In the genomic region with DNA sequence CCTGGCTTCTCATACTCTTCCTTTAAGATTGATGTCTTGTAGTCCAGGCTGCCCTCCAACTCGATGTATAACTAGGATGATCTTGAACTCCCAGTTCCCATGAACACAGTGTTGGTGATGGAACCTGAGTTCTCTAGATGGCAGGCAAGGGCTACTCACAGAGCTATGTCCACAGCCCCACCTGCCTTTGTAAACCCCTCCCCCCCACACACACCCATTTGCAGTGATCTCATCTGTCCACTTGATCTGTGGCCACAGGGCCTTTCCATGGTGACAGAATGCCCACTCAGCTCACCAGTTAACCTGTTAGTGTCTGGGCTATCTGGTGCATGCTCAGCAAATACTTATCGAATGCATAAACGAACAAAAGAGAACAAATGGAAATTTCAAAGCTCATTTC, we compare ENCODE assay signal across 23 mouse cellular contexts.
A peak's percentile ranks its signal among the peaks of the same experiment; 100 is the strongest.
DNase-seq lines count a peak whose midpoint lies in the region; ATAC-seq and TF ChIP-seq lines count a peak whose summit lies in the region.
"Had no signal": no experiment of that assay in that cellular context is flagged by ENCODE, and none has a peak within 500 bp of the region (broad histone marks: within the 10 kb centered on the region; RNA-seq: fewer than 3 reads in every experiment).

No protein-coding gene starts in this region.

- DNase-seq in intestine, embryonic 14.5 days (ENCODE audit: low spot score): peak; percentile 50
- no peak for DNase-seq in lung, postnatal 0 days (ENCODE audit: low spot score)
- DNase-seq in lung, postnatal 14 days: no peak
- DNase-seq in layer of hippocampus, postnatal 10 days (ENCODE audit: low spot score in 2 of 2): no peak
- DNase-seq: adrenal gland, adult 8-10 months; cerebellum, adult 8-10 months; gastrocnemius, postnatal 36 days; heart, postnatal 36 days; kidney, postnatal 36 days; liver, embryonic 13.5 days; lung, adult 2 months; lung, postnatal 36 days; right cerebral cortex, postnatal 14 days; thymus, postnatal 25 days had no signal

- ATAC-seq in intestine, embryonic 14.5 days (replicated peaks; ENCODE audit: low FRiP score, low TSS enrichment, low read depth): no peak
- no peak for ATAC-seq in intestine, embryonic 15.5 days
- ATAC-seq in lung, postnatal 0 days: peak; percentile 41; the same call in 1 of the 2 replicates
- ATAC-seq in stomach, embryonic 14.5 days (ENCODE audit: insufficient number of reproducible peaks, insufficient read depth, low FRiP score, low read depth): 0 out of 2 replicates have a peak, but pooled peaks have one; percentile 38
- no peak for ATAC-seq in forebrain, embryonic 12.5 days (ENCODE audit: low FRiP score)
- ATAC-seq: intestine, embryonic 16.5 days; midbrain, embryonic 15.5 days had no signal

- H3K4me2 ChIP-seq in intestine, embryonic 14.5 days (ENCODE audit: low read length): no peak overlapping the region
- H3K4me2 ChIP-seq in intestine, embryonic 15.5 days (replicated peaks): no peak overlapping the region
- H3K4me2 ChIP-seq in lung, postnatal 0 days (replicated peaks; ENCODE audit: low read depth, low read length): no peak overlapping the region
- no peak overlapping the region for H3K4me2 ChIP-seq in stomach, embryonic 14.5 days (replicated peaks; ENCODE audit: low read depth, low read length)
- H3K4me2 ChIP-seq in forebrain, embryonic 12.5 days: no peak overlapping the region
- H3K4me2 ChIP-seq: hindbrain, embryonic 14.5 days; liver, embryonic 13.5 days; midbrain, embryonic 15.5 days had no signal

- WGBS in intestine, embryonic 14.5 days: 54% methylated on average over 3 of the region's 3 CpGs
- 58% methylated on average over 3 of the region's 3 CpGs for WGBS in intestine, embryonic 15.5 days
- 47% methylated on average over 3 of the region's 3 CpGs for WGBS in lung, postnatal 0 days
- 57% methylated on average over 3 of the region's 3 CpGs for WGBS in stomach, embryonic 14.5 days
- WGBS in forebrain, embryonic 12.5 days: 84% methylated on average over 3 of the region's 3 CpGs

- no peak overlapping the region for H3K4me3 ChIP-seq in intestine, embryonic 14.5 days (ENCODE audit: low read depth, low read length)
- no peak overlapping the region for H3K4me3 ChIP-seq in intestine, embryonic 15.5 days (replicated peaks)
- H3K4me3 ChIP-seq in lung, postnatal 0 days (ENCODE audit: low read depth, low read length): no peak overlapping the region
- no peak overlapping the region for H3K4me3 ChIP-seq in stomach, embryonic 14.5 days (ENCODE audit: low read depth, low read length)
- H3K4me3 ChIP-seq in forebrain, embryonic 12.5 days (replicated peaks): no peak overlapping the region
- H3K4me3 ChIP-seq: embryonic facial prominence, embryonic 10.5 days; liver, embryonic 13.5 days; megakaryocyte, embryonic 14.5 days; midbrain, embryonic 15.5 days; myocyte had no signal

- no peaks in the 10 kb centered on the region for H3K27me3 ChIP-seq in intestine, embryonic 14.5 days (replicated peaks; ENCODE audit: control insufficient read depth, insufficient read depth, low read length)
- no peaks in the 10 kb centered on the region for H3K27me3 ChIP-seq in intestine, embryonic 15.5 days (replicated peaks)
- H3K27me3 ChIP-seq in lung, postnatal 0 days (replicated peaks; ENCODE audit: insufficient read depth, low read length): no peaks in the 10 kb centered on the region
- no peaks in the 10 kb centered on the region for H3K27me3 ChIP-seq in stomach, embryonic 14.5 days (ENCODE audit: control insufficient read depth, insufficient read depth, low read length)
- no peaks in the 10 kb centered on the region for H3K27me3 ChIP-seq in forebrain, embryonic 12.5 days
- H3K27me3 ChIP-seq: liver, embryonic 13.5 days; megakaryocyte, embryonic 14.5 days; midbrain, embryonic 15.5 days had no signal

- peaks cover 6% of the 10 kb centered on the region for H3K4me1 ChIP-seq in intestine, embryonic 14.5 days (replicated peaks; ENCODE audit: control insufficient read depth, insufficient read depth, low read length)
- no peaks in the 10 kb centered on the region for H3K4me1 ChIP-seq in intestine, embryonic 15.5 days (replicated peaks)
- no peaks in the 10 kb centered on the region for H3K4me1 ChIP-seq in lung, postnatal 0 days (ENCODE audit: insufficient read depth, low read depth, low read length)
- H3K4me1 ChIP-seq in stomach, embryonic 14.5 days (ENCODE audit: control insufficient read depth, insufficient read depth, low read length): no peaks in the 10 kb centered on the region
- no peaks in the 10 kb centered on the region for H3K4me1 ChIP-seq in forebrain, embryonic 12.5 days
- H3K4me1 ChIP-seq: liver, embryonic 13.5 days; megakaryocyte, embryonic 14.5 days; midbrain, embryonic 15.5 days had no signal

- no peaks in the 10 kb centered on the region for H3K9me3 ChIP-seq in intestine, embryonic 14.5 days (ENCODE audit: control insufficient read depth, low read length)
- no peaks in the 10 kb centered on the region for H3K9me3 ChIP-seq in intestine, embryonic 15.5 days
- no peaks in the 10 kb centered on the region for H3K9me3 ChIP-seq in lung, postnatal 0 days (ENCODE audit: low read length)
- no peaks in the 10 kb centered on the region for H3K9me3 ChIP-seq in stomach, embryonic 14.5 days (ENCODE audit: control insufficient read depth, low read depth, low read length)
- no peaks in the 10 kb centered on the region for H3K9me3 ChIP-seq in forebrain, embryonic 12.5 days
- H3K9me3 ChIP-seq: embryonic facial prominence, embryonic 10.5 days; liver, embryonic 13.5 days; megakaryocyte, embryonic 14.5 days; midbrain, embryonic 15.5 days had no signal

- TF ChIP-seq EP300 in lung, postnatal 0 days (IDR thresholded peaks at IDR 0.05): no peak

- H3K27ac ChIP-seq in intestine, embryonic 14.5 days (ENCODE audit: low read depth): no peak overlapping the region
- H3K27ac ChIP-seq in intestine, embryonic 15.5 days: no peak overlapping the region
- no peak overlapping the region for H3K27ac ChIP-seq in lung, postnatal 0 days (ENCODE audit: low read length)
- H3K27ac ChIP-seq in stomach, embryonic 14.5 days (ENCODE audit: low read length): no peak overlapping the region
- no peak overlapping the region for H3K27ac ChIP-seq in forebrain, embryonic 12.5 days
- H3K27ac ChIP-seq: embryonic facial prominence, embryonic 10.5 days; hindbrain, embryonic 14.5 days; liver, embryonic 13.5 days; midbrain, embryonic 15.5 days had no signal

- TF ChIP-seq CTCF in lung, postnatal 0 days (IDR thresholded peaks at IDR 0.05): no peak

- H3K9ac ChIP-seq in intestine, embryonic 14.5 days (ENCODE audit: low read length): no peak overlapping the region
- no peak overlapping the region for H3K9ac ChIP-seq in intestine, embryonic 15.5 days
- H3K9ac ChIP-seq in lung, postnatal 0 days (replicated peaks; ENCODE audit: low read depth): no peak overlapping the region
- H3K9ac ChIP-seq in stomach, embryonic 14.5 days (replicated peaks; ENCODE audit: low read depth, low read length): no peak overlapping the region
- no peak overlapping the region for H3K9ac ChIP-seq in forebrain, embryonic 12.5 days
- H3K9ac ChIP-seq: hindbrain, embryonic 14.5 days; liver, embryonic 13.5 days; midbrain, embryonic 15.5 days had no signal

- no peaks in the 10 kb centered on the region for H3K36me3 ChIP-seq in intestine, embryonic 14.5 days (ENCODE audit: control insufficient read depth, insufficient read depth, low read length)
- no peaks in the 10 kb centered on the region for H3K36me3 ChIP-seq in intestine, embryonic 15.5 days
- no peaks in the 10 kb centered on the region for H3K36me3 ChIP-seq in lung, postnatal 0 days (ENCODE audit: insufficient read depth, low read length)
- H3K36me3 ChIP-seq in stomach, embryonic 14.5 days (ENCODE audit: control insufficient read depth, insufficient read depth, low read length): no peaks in the 10 kb centered on the region
- H3K36me3 ChIP-seq in forebrain, embryonic 12.5 days (replicated peaks): no peaks in the 10 kb centered on the region
- H3K36me3 ChIP-seq: embryonic facial prominence, embryonic 10.5 days; liver, embryonic 13.5 days; midbrain, embryonic 15.5 days had no signal

Comparison
In these comparisons a context has a peak if more than half of its experiments do, and no peak if none do; other contexts are left out.
1. ATAC-seq: peak in lung, postnatal 0 days (single experiment) and stomach, embryonic 14.5 days (single experiment); none in intestine, embryonic 14.5 days (single experiment), intestine, embryonic 15.5 days (single experiment) and forebrain, embryonic 12.5 days (single experiment).